15 mouse cellular contexts compared by ENCODE assay signal in the genomic region with DNA sequence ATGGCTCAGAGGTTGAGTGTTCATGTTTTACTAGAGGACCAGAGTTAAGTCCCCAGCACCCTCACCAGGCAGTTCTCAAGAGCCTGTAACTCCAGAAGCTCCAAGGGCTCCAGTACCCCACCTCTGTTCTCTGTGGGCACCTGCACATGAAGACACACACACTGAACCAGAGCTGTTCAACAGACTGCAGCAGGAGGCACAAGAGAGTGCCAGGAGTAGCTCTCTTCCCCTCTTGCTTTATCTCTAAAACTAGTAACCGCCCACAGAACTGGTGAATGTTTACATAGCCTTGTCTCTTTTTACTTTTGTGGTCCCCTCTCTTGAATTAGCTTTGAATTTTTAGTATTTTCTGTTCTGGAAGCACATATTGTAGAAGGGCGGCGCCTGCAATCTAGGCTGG.
"Had no signal": no experiment of that assay in that cellular context is flagged by ENCODE, and none has a peak within 500 bp of the region (broad histone marks: within the 10 kb centered on the region; RNA-seq: fewer than 3 reads in every experiment).

No protein-coding gene starts in this region.

- DNase-seq: gastrocnemius, adult 2 months; gastrocnemius, postnatal 10 days; gastrocnemius, postnatal 25 days; heart, adult 18-20 months; heart, postnatal 10 days; heart, postnatal 36 days; kidney, adult 11 months; kidney, adult 2 months; kidney, adult 9 months; kidney, postnatal 14 days; kidney, postnatal 4 days; left cerebral cortex, postnatal 4 days; liver, embryonic 13.5 days had no signal

- ATAC-seq: hindbrain, postnatal 0 days; intestine, embryonic 16.5 days had no signal
